Mouse (Mus musculus): ENCODE measurements around the gene Hist1h3i.
"Not testable (repeated sequence)": the region's sequence is repeated elsewhere in the genome, so short reads cannot be mapped to it uniquely, and the experiment has no call there.

GRCm38 (mm10) chr13:21811539-21811938 lies 28.4 kb upstream of the Hist1h3i start, which contains the start of gene Hist1h4m:
- TF ChIP-seq GATA1 (IDR thresholded peaks at IDR 0.05; ENCODE audit: borderline replicate concordance, low read length); FLI1 (IDR thresholded peaks at IDR 0.05; ENCODE audit: low read length): not testable (repeated sequence)

Data from megakaryocyte, embryonic 14.5 days (primary cell).